Mouse (Mus musculus): ENCODE data around the gene Gcfc2. TPM values are rescaled to one million over a fixed set of nuclear protein-coding genes. Genes with fewer than 3 reads are reported as not detected.

Gene Gcfc2
- polyA plus RNA-seq, 1 experiment from 2014 or later, result 6.7 TPM

DNA sequence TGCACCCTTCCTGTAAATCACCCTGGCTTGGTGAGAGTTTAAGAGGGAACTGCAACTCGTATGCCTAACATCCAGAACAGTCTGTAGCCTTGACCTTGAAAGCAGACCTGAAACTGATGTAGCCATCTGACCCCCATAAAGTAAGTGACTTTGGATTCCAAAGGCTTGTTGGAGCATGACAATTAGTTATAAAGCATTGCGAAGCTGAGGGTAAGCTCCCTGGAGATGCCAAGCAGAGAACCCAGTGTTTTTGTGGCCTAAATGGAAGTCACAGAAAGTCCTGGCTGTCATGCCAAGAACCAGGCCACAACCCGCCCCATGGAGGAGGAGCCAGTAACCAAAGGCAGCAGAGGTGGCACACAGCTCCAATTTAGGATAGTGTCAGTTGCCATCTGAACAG, 64.1 kb downstream of the Gcfc2 start:
- no peak overlapping the region for H3K4me2 ChIP-seq (ENCODE audit: low read length)
- H3K4me1 ChIP-seq (ENCODE audit: control insufficient read depth, insufficient read depth, low read depth, low read length), result peaks cover 2% of the 10 kb centered on the region; the same call in 1 of the 2 replicates
- peak; percentile 26; the same call in 1 of the 2 replicates for ATAC-seq
- H3K9ac ChIP-seq (ENCODE audit: low read depth, low read length), result no peak overlapping the region
- H3K27ac ChIP-seq (ENCODE audit: low read depth, low read length), result no peak overlapping the region
- no peaks in the 10 kb centered on the region for H3K36me3 ChIP-seq (ENCODE audit: control insufficient read depth, insufficient read depth, low read length)
- H3K9me3 ChIP-seq (ENCODE audit: control insufficient read depth, low read length), result no peaks in the 10 kb centered on the region
- no peak overlapping the region for H3K4me3 ChIP-seq (ENCODE audit: low read length)
- WGBS, result 64% methylated on average over 3 of the region's 3 CpGs
- H3K27me3 ChIP-seq (replicated peaks; ENCODE audit: control insufficient read depth, insufficient read depth, low read length), result no peaks in the 10 kb centered on the region; the same call in 1 of the 2 replicates

- H3K4me3 ChIP-seq (ENCODE audit: low read length), result no peak overlapping the region
- WGBS, result 85% methylated on average over 5 of the region's 5 CpGs
- no peaks in the 10 kb centered on the region for H3K9me3 ChIP-seq (ENCODE audit: control insufficient read depth, low read length)
Measured at GRCm38 (mm10) chr6:81988341-81988740, 64.9 kb downstream of the Gcfc2 start.

GRCm38 (mm10) chr6:81990049-81990810, 66.8 kb downstream of the Gcfc2 start:
- peaks cover 2% of the 10 kb centered on the region; the same call in 1 of the 2 replicates for H3K4me1 ChIP-seq (ENCODE audit: control insufficient read depth, insufficient read depth, low read depth, low read length)
- H3K9ac ChIP-seq (ENCODE audit: low read depth, low read length), result no peak overlapping the region
- 48% methylated on average over 20 of the region's 20 CpGs for WGBS
- ATAC-seq, result no peak
- no peaks in the 10 kb centered on the region for H3K9me3 ChIP-seq (ENCODE audit: control insufficient read depth, low read length)
- 0 out of 2 replicates have a peak overlapping the region, but pooled peaks have one; percentile 5 for H3K4me2 ChIP-seq (ENCODE audit: low read length)
- no peak overlapping the region for H3K4me3 ChIP-seq (ENCODE audit: low read length)
- no peaks in the 10 kb centered on the region for H3K36me3 ChIP-seq (ENCODE audit: control insufficient read depth, insufficient read depth, low read length)
- H3K27ac ChIP-seq (ENCODE audit: low read depth, low read length), result no peak overlapping the region
- no peaks in the 10 kb centered on the region; the same call in 1 of the 2 replicates for H3K27me3 ChIP-seq (replicated peaks; ENCODE audit: control insufficient read depth, insufficient read depth, low read length)

More at GRCm38 (mm10) chr6:81988341-81988740, 64.9 kb downstream of the Gcfc2 start:
- no peak for ATAC-seq
- H3K36me3 ChIP-seq (ENCODE audit: control insufficient read depth, insufficient read depth, low read length), result no peaks in the 10 kb centered on the region
- no peak overlapping the region for H3K9ac ChIP-seq (ENCODE audit: low read depth, low read length)
- no peaks in the 10 kb centered on the region; the same call in 1 of the 2 replicates for H3K27me3 ChIP-seq (replicated peaks; ENCODE audit: control insufficient read depth, insufficient read depth, low read length)
- H3K4me2 ChIP-seq (ENCODE audit: low read length), result no peak overlapping the region
- H3K4me1 ChIP-seq (ENCODE audit: control insufficient read depth, insufficient read depth, low read depth, low read length), result peaks cover 2% of the 10 kb centered on the region; the same call in 1 of the 2 replicates
- no peak overlapping the region for H3K27ac ChIP-seq (ENCODE audit: low read depth, low read length)

MicroRNA genes within 50 kb of the gene (microRNA counts, 519-probe panel; counts per million panel counts)
- 2,572 counts per million, percentile 67 among the panel's probes with 10 or more counts for microRNA mmu-miR-468

Small RNA genes within 50 kb of the gene (microRNA-seq; reads per million reads assigned to microRNA genes)
- gene Mir468 (not detected), gene Mir7232 (not detected)

Other genes with a start within 250 kb of the Gcfc2 start
- gene Mrpl19, start 42.3 kb downstream of the Gcfc2 start, polyA plus RNA-seq (2015; fragmentation: Nextera tagmentation; extraction: Ambion mirVana), result 45.4 and 48.1 TPM in 2 replicates
- 1.3 TPM in 2 replicates for gene Eva1a, start 117.4 kb downstream of the Gcfc2 start, polyA plus RNA-seq (2015; fragmentation: Nextera tagmentation; extraction: Ambion mirVana)

All from hindbrain, embryonic 16.5 days (tissue).